Mouse (Mus musculus) urinary bladder, adult 2 months (tissue): ENCODE data around the gene Morn4. TPM values are rescaled to one million over a fixed set of nuclear protein-coding genes. Genes with fewer than 3 reads are reported as not detected.

Experiments
- DNase-seq: peaks from one replicate; pipeline ENCODE4 v3.0.0; 2022; ENCODE audit warnings: low spot score
- polyA plus RNA-seq: library from polyadenylated mRNA; depleted of rRNA; stranded (reverse); fragments of >200 nt; gene quantifications from 2 replicates; pipeline ENCODE4 v1.2.3, GENCODE M21; 2012; rRNA removed

The Morn4 gene
- polyA plus RNA-seq, 1 experiment: 7.4 TPM

DNA sequence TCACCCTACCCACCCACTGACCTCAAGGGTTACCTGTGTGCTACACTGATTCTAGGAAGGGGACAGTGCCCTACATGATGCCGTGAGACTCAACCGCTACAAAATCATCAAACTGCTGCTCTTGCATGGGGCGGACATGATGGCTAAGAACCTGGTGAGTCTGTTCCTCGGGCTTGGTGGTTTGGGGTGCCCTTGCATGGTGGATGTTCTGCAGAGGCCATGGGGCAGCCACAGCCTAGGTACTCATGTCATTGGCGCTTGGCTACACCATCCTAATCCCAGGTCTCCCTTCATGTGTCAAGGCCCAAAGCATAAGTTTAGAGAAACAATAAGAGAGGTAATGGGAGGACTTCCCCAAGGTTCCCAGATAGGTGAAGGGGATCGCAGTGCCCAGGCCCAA is 42.2 kb downstream of the Morn4 start:
- no peak for DNase-seq

DNA sequence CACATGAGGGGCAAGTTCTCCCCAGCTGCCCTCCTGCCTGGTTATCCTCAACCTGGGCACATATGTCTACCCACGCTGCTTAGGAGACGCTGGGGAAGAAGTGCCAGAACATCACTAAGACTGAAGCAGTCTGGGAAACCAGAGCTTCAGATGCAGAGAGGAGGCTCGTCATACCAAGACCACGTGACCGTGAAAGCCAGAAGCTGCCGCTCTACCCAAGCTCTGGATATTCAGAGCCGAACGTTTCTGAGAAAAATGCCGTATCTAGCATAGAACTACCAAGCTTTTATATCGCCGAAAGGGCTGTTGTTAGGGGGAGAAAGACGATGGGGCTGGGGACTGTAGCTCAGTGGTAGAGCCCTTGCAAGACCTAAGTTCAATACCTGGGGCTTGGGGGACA is 47.8 kb downstream of the Morn4 start:
- no peak for DNase-seq

DNA sequence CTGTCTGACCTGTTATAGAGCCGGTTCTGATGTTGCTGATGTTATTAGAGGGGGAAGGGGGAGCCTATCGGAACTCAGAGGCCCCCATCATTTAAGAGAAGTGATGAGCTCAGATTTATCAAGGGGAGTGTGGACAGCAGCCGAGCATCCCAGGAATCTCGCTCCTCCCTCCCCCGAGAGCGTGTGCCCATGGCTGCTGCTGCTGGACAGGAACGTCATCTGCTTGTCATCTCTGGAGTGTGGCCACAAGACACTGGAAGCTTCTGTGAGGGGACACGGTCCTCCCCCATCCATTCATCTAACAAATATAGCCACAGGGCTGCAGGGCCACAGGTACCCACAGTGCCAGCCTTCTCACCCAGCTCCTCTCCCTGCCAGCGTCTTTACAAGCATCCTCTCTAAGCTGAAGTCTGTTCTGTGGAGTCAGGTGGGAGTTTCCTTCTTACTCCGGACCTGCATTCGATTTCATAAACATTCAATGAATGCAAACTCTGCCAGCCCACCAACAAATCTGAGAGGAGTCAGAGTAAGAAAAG is 48.9 kb downstream of the Morn4 start:
- no peak for DNase-seq

DNA sequence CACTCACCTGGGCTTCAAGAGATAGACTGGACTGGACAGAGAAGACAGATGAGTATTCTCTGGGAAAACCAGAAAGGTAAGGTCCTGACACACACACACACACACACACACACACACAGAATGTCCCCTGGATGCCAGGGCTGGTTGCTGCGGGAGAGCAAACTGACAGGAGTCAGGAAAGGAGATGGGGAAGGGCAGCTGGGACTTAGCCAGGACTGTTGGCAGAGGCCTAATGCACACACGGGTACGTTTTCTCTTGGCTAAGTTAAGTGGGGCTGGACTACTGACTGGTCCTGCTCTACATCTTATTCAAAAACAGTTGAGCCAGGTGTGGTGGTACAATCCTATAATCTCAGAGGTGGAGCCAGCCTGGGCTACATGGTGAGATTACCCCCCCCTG is 49.8 kb downstream of the Morn4 start:
- DNase-seq: no peak

DNA sequence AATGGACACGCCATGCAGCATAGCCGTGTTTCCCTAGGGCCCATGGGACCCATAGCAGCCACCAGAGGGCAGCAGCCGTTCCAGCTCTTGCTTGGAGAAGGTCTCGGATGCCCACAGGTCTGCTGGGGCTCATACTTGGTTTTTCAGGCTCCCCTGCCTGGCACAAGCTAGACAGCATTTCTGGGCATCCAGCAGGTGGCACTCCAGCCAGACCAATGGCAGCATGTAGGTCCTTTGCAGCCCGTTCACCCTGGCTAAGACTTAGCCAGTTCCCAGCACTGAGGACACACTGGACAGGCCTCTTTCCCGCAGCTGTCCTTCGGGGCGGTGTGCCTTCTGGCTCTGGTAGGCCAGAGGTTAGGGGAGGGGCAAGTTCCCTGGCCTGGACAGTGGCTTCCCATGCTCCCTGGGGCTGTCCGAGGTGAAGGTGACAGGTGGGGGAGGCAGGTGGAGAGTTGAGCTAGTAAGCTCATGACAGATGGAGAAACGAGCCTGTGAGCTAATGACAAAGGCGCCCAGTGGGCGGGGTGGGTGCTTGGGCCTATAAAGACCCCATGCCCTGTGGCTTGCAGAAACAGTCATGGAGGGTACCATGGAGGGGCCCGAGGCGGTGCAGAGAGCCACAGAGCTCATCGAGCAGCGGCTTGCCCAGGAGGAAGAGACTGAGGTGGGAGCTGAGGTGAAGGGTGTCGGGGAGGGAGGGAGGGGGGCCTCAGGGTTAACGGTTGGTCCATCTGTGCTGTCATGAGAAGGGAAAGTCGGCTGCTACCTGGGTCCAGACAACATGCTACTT is 50.5 kb downstream of the Morn4 start, which contains the start of gene Ankrd2:
Gene Ankrd2 (plus strand): TSS at position 545 of the 793 bp plus-strand sequence.
- DNase-seq: peak; percentile 61

DNA sequence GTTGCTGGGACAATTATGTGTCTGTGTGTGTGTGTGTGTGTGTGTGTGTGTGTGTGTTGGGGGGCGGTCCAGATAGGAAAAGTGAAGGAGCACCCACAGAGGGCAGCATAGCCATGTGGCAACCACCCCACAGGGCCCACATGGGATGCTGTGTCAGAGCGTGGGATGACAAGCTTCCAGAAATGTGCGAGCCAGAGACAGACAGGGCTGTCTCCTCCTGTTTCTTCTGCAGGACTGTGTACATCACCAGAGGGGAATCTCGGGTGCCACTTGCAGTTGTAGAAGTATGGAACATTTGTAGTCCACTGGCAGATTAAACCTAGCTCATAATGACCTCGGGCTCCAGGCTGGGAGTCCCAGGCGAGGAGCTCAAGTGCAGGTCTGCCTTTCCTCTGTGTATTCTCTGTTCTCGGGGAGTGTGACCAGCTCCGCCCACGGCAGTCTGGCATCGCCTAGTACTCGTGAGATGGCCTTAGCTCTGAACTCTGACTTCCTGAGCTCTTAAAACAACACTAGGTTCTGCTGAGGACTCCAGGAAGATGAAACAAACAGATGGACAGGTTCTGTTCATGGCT is 51.2 kb downstream of the Morn4 start:
- no peak for DNase-seq

DNA sequence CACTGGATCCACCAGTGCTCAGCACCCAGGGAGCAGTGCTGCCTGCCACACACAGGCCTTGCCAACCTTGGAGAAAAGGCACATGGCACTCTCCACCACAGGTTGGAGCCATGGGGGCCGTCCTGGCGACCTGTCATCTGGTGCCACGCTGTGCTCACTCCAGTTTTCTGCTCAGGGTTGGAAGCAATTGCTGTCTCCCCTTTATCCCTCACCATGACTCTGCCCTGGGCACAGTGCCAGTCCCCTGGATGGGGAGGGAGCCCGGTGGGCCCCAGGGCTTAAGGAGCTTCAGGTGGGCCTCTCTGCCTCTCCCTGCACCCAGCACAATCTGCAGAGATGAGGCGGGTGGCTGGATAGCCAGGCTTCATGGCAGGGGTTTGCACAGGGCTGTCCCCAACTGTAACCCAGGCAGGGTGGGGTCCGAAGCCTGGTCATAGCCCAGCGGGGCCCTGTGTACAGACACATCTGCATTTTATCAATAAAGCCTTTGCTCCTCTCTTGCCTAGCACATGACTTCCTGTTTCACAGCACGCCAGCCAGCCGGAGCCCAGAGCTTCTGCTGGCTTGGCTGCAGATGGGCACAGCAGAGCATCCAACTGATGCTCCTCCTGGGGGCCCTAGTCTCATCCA is 51.9 kb downstream of the Morn4 start:
- no peak for DNase-seq

DNA sequence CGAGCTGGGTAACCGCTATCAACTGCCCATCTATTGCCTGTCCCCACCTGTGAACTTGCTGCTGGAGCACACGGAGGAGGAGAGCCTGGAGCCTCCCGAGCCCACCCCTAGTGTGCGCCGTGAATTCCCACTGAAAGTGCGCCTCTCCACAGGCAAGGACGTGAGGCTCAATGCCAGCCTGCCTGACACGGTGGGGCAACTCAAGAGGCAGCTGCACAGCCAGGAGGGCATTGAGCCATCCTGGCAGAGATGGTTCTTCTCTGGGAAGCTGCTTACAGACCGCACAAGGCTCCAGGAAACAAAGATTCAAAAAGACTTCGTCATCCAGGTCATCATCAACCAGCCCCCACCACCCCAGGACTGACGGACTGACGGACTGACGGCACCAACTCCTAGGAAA is 52.5 kb downstream of the Morn4 start:
- no peak for DNase-seq

DNA sequence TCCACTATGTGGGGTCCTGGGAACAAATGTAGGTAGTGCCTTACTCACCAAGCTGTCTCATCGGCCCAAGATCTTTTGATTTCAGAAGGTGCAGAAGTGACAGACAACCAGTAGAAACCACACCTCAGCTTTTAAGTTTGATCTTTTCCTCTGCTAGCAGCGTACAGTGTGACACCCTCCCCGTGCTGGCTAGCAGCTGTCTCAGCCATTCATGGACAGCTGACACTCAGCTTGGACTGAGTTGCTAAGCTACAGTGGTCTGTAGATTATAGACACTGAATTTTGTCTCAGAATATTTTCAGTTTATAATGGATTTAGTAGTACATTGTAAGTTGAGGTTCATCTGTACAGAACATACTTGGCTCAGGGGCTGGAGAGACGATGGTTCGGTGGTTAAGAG is 55.0 kb downstream of the Morn4 start:
- DNase-seq: no peak

DNA sequence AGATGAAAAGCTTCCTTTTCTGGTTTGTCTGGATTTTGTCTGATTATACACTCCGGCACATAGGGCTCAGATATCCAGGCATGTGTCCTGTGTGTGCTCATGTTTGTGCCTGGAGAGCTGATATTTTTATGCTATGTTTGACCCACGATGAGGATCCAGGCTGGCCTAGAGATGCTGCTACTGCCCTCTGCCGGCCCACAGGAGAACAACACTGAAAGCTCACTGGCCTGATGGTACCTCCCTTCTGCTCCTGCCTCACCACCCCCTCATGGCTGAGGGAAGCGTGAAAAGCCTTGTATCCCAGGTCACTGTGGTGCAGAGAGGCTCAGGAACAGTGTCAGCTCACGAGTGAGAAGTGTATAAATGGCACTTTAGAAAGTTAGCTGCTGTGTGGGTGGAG is 60.0 kb downstream of the Morn4 start:
- DNase-seq: peak; percentile 70

Other genes with a start within 250 kb of the Morn4 start
- gene Frat2, start 238.2 kb downstream of the Morn4 start, polyA plus RNA-seq: 1.8 and 2.3 TPM in 2 replicates
- gene Rrp12, start 190.2 kb downstream of the Morn4 start, polyA plus RNA-seq: 6.1 and 6.4 TPM in 2 replicates
- gene Pgam1, start 174.4 kb downstream of the Morn4 start, polyA plus RNA-seq: 266 and 271 TPM in 2 replicates
- gene Exosc1, start 152.9 kb downstream of the Morn4 start, polyA plus RNA-seq: 29.5 and 31.0 TPM in 2 replicates
- 41.1 and 66.3 TPM in 2 replicates for gene Zdhhc16, start 152.9 kb downstream of the Morn4 start, polyA plus RNA-seq
- gene Mms19, start 105.2 kb downstream of the Morn4 start, polyA plus RNA-seq: 56.3 and 60.4 TPM in 2 replicates
- gene Ubtd1, start 104.6 kb downstream of the Morn4 start, polyA plus RNA-seq: 33.2 and 39.2 TPM in 2 replicates
- 0.10 TPM in 1 of 2 replicates, not detected in the other for gene Ankrd2, start 50.4 kb downstream of the Morn4 start, polyA plus RNA-seq
- gene Hoga1, start 40.7 kb downstream of the Morn4 start, polyA plus RNA-seq: 2.4 and 2.7 TPM in 2 replicates
- gene 4933411K16Rik, start 34.1 kb downstream of the Morn4 start, polyA plus RNA-seq: 0.23 and 0.24 TPM in 2 replicates
- 26.0 and 26.4 TPM in 2 replicates for gene Pi4k2a, start 4.1 kb upstream of the Morn4 start, polyA plus RNA-seq
- gene Avpi1, start 42.7 kb upstream of the Morn4 start, polyA plus RNA-seq: 28.6 and 29.1 TPM in 2 replicates
- gene Marveld1, start 61.0 kb upstream of the Morn4 start, polyA plus RNA-seq: 186 and 267 TPM in 2 replicates
- gene Zfyve27, start 77.6 kb upstream of the Morn4 start, polyA plus RNA-seq: 43.3 and 50.3 TPM in 2 replicates
- 10.3 and 12.0 TPM in 2 replicates for gene Sfrp5, start 115.9 kb upstream of the Morn4 start, polyA plus RNA-seq
- gene Golga7b, start 161.2 kb upstream of the Morn4 start, polyA plus RNA-seq: 0.10 TPM in 2 replicates